Mouse (Mus musculus) forebrain, embryonic 14.5 days (tissue): ENCODE results near the gene Ptprn. TPM values are rescaled to one million over a fixed set of nuclear protein-coding genes. Genes with fewer than 3 reads are reported as not detected.

Experiments
- ATAC-seq: fragments of 200-750 bp; cut with Nextera tagmentation; 2 replicates; pipeline ENCODE4 v1.8.0; 2017; ENCODE audit warnings: mild to moderate bottlenecking, moderate library complexity
- DNase-seq: peaks from one replicate; pipeline ENCODE4 v3.0.0-alpha.2; 2015; ENCODE audit warnings: low spot score
- H3K27ac ChIP-seq: fragments of 300-500 bp; sonication (generic); 2 replicates; pipeline ENCODE4 v1.5.1; 2014; ENCODE audit warnings: low read depth, mild to moderate bottlenecking, control low read depth, low read length, moderate library complexity
- H3K27me3 ChIP-seq: fragments of 300-500 bp; sonication (generic); replicated peaks from 2 replicates; pipeline ENCODE4 v1.6.1; 2014; ENCODE audit warnings: low read length, control low read depth, mixed read lengths; ENCODE audit not compliant: control insufficient read depth, insufficient read depth
- H3K36me3 ChIP-seq: fragments of 300-500 bp; sonication (generic); 2 replicates; pipeline ENCODE4 v1.6.1; 2014; ENCODE audit warnings: low read length, control low read depth; ENCODE audit not compliant: control insufficient read depth, insufficient read depth
- H3K4me1 ChIP-seq: fragments of 300-500 bp; sonication (generic); 2 replicates; pipeline ENCODE4 v1.6.1; 2014; ENCODE audit warnings: antibody characterized with exemption, low read length, control low read depth; ENCODE audit not compliant: control insufficient read depth, insufficient read depth
- H3K4me2 ChIP-seq: fragments of 300-500 bp; sonication (generic); 2 replicates; pipeline ENCODE4 v1.6.1; 2014; ENCODE audit warnings: mild to moderate bottlenecking, control low read depth, low read length
- H3K4me3 ChIP-seq: fragments of 300-500 bp; sonication (generic); 2 replicates; pipeline ENCODE4 v1.5.1; 2014; ENCODE audit warnings: low read depth, low read length, control low read depth
- H3K9ac ChIP-seq: fragments of 300-500 bp; sonication (generic); 2 replicates; pipeline ENCODE4 v1.6.1; 2014; ENCODE audit warnings: mild to moderate bottlenecking, low read length, control low read depth, moderate library complexity
- H3K9me3 ChIP-seq: fragments of 300-500 bp; sonication (generic); replicated peaks from 2 replicates; pipeline ENCODE4 v1.6.1; 2016; ENCODE audit warnings: low read length, control low read depth, mixed read lengths; ENCODE audit not compliant: control insufficient read depth
- WGBS: fragments of 180-500 bp; shearing (Covaris S2); extraction: QIAGEN DNeasy Blood & Tissue Kit; methylation state at CpG from one replicate; pipeline ENCODE4 v1.1.7; 2014; 5-methylcytosine and 5-hydroxymethylcytosine counted together
- polyA plus RNA-seq: library from polyadenylated mRNA; unstranded; fragments of >200 nt; fragmentation: Nextera tagmentation; extraction: Ambion mirVana; gene quantifications from 2 replicates; pipeline ENCODE4 v1.2.1, GENCODE M21; 2014

Ptprn gene
- polyA plus RNA-seq, 1 experiment from 2014 or later: 5.1 TPM

DNA sequence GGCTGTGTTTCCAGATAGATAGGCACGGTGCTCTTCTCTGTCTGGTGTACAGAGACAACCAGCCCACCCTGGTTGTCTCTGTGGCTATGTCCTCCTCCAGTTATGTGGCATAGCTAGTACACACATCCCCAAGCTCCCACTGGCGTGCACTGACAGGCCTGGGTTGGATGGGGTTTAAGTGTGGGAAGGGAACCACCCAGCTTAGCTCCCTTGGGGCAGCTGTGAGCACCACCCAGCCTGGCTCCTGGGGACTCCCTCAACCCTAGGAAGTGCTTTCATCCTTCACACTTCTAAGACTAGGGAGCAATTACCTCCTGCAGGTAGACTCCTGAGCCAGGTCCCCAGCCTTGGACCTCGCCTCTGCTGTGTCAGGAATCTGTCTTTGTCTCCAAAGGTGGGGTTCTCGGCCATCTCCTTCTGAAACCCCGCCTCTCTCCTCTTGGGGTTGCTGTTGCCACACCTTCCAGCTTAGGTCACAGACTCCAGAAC, 32.6 kb downstream of the Ptprn start, which contains the start of gene A630095N17Rik:
TSS of gene A630095N17Rik (minus strand) at position 439 of the 489 bp plus-strand sequence.
- H3K27ac ChIP-seq: no peak within 1 kb of the TSS
- DNase-seq: no peak
- no peak within 1 kb of the TSS for H3K4me2 ChIP-seq
- no peaks in the 10 kb centered on the region for H3K4me1 ChIP-seq
- H3K4me3 ChIP-seq: no peak within 1 kb of the TSS
- no peaks in the 10 kb centered on the region for H3K9me3 ChIP-seq
- WGBS: 66% methylated on average over 5 of the region's 5 CpGs
- ATAC-seq: no peak
- H3K36me3 ChIP-seq: no peaks in the 10 kb centered on the region
- no peaks in the 10 kb centered on the region for H3K27me3 ChIP-seq
- H3K9ac ChIP-seq: no peak within 1 kb of the TSS

DNA sequence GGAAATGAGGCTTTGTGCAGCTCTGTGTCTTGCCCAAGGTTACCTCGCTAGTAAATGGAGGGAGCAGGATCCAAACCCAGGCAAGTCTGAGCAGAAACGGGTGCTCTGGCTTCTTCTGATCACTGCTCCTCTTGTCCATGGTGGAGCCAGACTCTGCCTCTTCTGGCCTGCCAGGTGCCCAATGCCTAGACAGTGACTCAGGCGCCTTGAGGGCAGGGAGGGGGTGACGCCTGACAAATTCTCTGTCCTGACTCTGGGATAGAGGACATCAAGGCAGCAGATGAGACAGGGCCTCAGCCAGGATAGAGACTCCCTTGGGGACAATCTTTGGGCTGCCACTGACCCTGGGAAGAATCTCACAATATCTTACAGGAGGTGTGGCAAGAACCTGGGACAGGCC, 33.1 kb downstream of the Ptprn start:
- no peak overlapping the region for H3K27ac ChIP-seq
- no peak overlapping the region for H3K9ac ChIP-seq
- WGBS: 77% methylated on average over 4 of the region's 4 CpGs
- H3K27me3 ChIP-seq: no peaks in the 10 kb centered on the region
- H3K4me2 ChIP-seq: no peak overlapping the region
- no peaks in the 10 kb centered on the region for H3K4me1 ChIP-seq
- no peak for DNase-seq
- no peaks in the 10 kb centered on the region for H3K9me3 ChIP-seq
- no peak for ATAC-seq
- no peaks in the 10 kb centered on the region for H3K36me3 ChIP-seq
- no peak overlapping the region for H3K4me3 ChIP-seq

DNA sequence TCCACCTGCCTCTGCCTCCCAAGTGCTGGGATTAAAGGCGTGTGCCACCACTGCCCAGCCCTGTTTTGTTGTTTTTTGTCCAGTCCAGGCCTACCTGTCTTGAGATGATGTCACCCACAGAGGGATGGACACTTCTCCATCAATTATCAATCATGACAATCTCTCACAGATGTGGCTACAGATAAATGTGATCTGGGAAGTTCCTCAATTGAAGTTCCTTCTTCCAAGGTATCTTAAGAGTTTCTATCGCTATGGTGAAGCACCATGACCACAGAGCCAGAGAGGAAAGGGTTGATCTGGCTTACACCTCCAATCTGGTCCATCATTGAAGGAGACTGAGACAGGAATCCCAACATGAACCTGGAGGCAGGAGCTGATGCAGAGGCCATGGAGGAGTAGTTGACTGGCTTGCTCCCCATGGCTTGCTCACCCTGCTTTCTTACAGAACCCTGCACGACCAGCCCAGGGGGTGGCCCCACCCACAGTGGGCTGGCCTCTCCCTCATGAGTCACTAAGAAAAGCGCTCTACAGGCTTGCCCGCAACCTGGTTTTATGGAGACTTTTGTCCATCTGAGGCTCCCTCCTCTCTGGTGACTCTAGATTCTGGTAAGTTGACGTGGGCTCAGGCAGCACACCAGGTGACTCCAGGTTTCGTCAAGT, 33.8 kb downstream of the Ptprn start:
- DNase-seq: no peak
- Histone ChIP-seq H3K4me1 (no peaks in the 10 kb centered on the region), H3K4me3 (no peak overlapping the region), H3K9me3 (no peaks in the 10 kb centered on the region), H3K9ac (no peak overlapping the region), H3K27ac (no peak overlapping the region), H3K36me3 (no peaks in the 10 kb centered on the region), H3K27me3 (no peaks in the 10 kb centered on the region), H3K4me2 (no peak overlapping the region)
- no peak for ATAC-seq
- 79% methylated on average over 7 of the region's 7 CpGs for WGBS

DNA sequence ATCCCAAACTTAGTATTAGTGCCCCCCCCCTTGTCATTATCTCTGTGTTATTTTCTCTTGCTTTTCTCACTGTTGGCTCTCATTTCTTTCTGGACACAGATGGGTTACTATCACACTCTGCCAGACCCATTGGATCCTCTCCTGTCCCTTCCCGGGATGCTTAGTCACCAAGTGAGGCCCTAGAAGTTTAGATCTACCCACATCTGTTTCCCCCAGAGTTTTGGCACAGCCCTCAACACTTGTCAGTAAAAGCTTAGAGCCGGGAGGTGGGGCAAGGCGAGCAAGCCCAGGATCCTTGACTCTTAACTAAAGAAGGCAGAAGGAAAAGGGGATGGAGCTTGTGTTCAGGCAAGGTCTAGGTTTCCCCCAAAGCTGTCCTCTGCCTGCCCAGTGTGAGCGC, 35.1 kb downstream of the Ptprn start:
- Histone ChIP-seq H3K9ac (no peak overlapping the region), H3K27ac (no peak overlapping the region), H3K4me3 (no peak overlapping the region), H3K4me1 (no peaks in the 10 kb centered on the region), H3K27me3 (no peaks in the 10 kb centered on the region), H3K9me3 (no peaks in the 10 kb centered on the region), H3K4me2 (no peak overlapping the region), H3K36me3 (no peaks in the 10 kb centered on the region)
- DNase-seq (no peak), ATAC-seq (no peak)
- 69% methylated on average over 4 of the region's 4 CpGs for WGBS

DNA sequence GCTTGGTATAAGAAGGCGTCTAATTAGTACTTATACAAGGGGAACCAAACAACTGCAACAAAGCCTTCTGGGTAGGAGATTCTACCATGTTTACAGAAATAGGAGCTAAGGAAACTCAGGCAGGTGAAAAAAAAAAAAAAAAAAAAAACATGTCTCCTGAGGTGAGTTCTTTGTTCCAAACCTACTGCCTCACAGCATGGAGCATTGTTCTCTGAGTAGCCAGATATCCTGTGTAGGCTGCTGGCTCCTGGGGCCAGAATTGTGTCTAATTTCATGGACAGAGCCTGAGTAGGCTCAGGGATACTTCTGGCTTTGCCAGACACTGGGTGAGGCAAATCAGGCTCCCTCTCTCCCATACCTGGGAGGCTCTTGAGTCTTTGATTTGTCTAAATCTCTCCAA, 36.6 kb downstream of the Ptprn start:
- ATAC-seq (no peak), DNase-seq (no peak)
- Histone ChIP-seq H3K4me1 (no peaks in the 10 kb centered on the region), H3K36me3 (no peaks in the 10 kb centered on the region), H3K9me3 (no peaks in the 10 kb centered on the region), H3K9ac (no peak overlapping the region), H3K27me3 (no peaks in the 10 kb centered on the region), H3K27ac (no peak overlapping the region), H3K4me2 (no peak overlapping the region), H3K4me3 (no peak overlapping the region)
- 78% methylated on average over 1 of the region's 1 CpGs for WGBS

DNA sequence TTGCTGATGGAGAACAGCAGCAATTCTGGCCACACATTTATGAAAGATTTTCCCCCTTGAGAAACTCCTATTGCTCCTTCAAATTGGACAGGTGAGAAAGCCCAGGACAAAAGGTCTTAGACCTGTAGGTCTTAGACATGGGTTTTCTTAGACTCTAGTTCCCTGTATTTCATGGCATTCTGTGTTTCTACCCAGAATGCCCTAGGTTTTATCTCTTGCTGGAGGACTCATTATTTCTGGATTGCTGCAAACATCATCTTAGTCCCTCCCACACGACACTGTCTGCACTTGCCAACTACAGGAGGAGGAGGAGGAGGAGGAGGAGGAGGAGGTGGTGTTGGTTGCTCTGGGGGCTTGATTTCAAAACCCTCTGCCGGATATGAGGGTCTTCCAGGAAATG, 38.2 kb downstream of the Ptprn start:
- 57% methylated on average over 2 of the region's 2 CpGs for WGBS
- 0 out of 2 replicates have a peak, but pooled peaks cover 3% of the 10 kb centered on the region for H3K27me3 ChIP-seq
- no peak overlapping the region for H3K4me2 ChIP-seq
- no peaks in the 10 kb centered on the region for H3K4me1 ChIP-seq
- no peak for ATAC-seq
- no peak overlapping the region for H3K9ac ChIP-seq
- no peaks in the 10 kb centered on the region for H3K9me3 ChIP-seq
- H3K4me3 ChIP-seq: no peak overlapping the region
- no peak overlapping the region for H3K27ac ChIP-seq
- no peaks in the 10 kb centered on the region for H3K36me3 ChIP-seq
- no peak for DNase-seq

DNA sequence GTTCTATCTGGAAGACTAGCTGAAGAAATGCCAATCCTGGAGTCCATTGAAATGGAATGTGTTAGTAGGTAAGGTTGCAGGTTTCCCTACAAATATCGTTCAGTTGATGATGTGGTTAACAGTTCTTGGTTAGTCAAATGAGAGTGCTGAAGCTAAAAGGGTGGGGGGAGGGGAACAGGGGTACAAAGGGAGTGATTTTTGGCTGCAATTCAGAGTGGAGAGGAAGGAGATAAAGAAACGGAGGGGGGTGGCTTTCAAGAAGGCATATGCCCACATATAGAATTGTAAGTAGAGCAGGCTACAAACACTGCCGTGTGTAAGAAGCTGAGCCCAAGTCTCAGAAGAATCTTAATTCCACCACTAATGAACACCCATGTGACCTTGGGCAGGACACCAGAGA, 38.8 kb downstream of the Ptprn start:
- 49% methylated on average over 3 of the region's 3 CpGs for WGBS
- H3K9ac ChIP-seq: no peak overlapping the region
- no peak for DNase-seq
- no peaks in the 10 kb centered on the region for H3K36me3 ChIP-seq
- peaks cover 9% of the 10 kb centered on the region for H3K27me3 ChIP-seq
- no peak overlapping the region for H3K4me2 ChIP-seq
- H3K27ac ChIP-seq: no peak overlapping the region
- H3K4me3 ChIP-seq: no peak overlapping the region
- no peak for ATAC-seq
- H3K9me3 ChIP-seq: no peaks in the 10 kb centered on the region
- no peaks in the 10 kb centered on the region for H3K4me1 ChIP-seq

DNA sequence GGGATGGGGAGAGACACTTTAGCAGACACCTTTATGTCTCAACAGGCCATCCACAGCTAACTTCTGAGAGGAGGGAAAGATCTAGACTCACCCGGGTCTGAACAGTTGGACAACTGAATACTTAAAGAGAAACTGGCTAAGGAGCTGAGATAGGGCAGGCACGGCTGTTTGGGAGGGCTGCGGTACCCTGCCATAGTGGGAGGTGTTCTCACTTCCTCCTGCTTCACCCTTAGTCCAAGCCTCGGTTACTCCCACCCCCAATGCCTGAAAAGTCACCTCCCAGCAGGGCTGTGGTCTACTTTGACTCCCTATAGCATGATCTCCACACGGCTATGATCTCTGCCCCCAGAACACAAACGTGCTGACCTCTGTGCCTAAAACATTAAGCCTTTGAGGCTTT, 40.8 kb downstream of the Ptprn start:
- H3K27me3 ChIP-seq: peaks cover 23% of the 10 kb centered on the region
- WGBS: 74% methylated on average over 6 of the region's 6 CpGs
- no peak overlapping the region for H3K9ac ChIP-seq
- no peak for ATAC-seq
- DNase-seq: no peak
- H3K4me2 ChIP-seq: no peak overlapping the region
- H3K4me3 ChIP-seq: no peak overlapping the region
- peaks cover 6% of the 10 kb centered on the region for H3K4me1 ChIP-seq
- H3K9me3 ChIP-seq: no peaks in the 10 kb centered on the region
- no peak overlapping the region for H3K27ac ChIP-seq
- no peaks in the 10 kb centered on the region for H3K36me3 ChIP-seq

DNA sequence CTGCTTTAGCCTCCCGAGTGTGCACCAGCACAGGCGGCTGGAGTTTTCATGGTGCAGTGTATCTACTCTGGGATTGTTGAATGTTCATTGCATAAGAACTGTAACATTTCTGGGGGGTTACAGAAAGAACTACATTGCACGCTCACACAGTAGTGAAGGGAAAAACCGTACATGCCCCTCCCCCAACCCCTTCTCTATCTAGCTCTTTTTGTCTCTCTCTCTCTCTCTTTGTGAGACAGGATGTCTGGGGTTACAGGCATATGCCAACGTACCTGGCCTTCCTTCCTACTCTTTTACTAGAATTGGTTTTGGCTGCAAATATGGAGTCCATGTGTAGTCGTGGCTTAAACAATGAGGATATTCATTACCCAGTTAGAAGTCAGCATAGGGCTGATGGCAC, 41.4 kb downstream of the Ptprn start:
- no peak for ATAC-seq
- no peak overlapping the region for H3K9ac ChIP-seq
- H3K27ac ChIP-seq: no peak overlapping the region
- DNase-seq: no peak
- peaks cover 11% of the 10 kb centered on the region for H3K4me1 ChIP-seq
- H3K4me2 ChIP-seq: no peak overlapping the region
- H3K9me3 ChIP-seq: no peaks in the 10 kb centered on the region
- H3K4me3 ChIP-seq: no peak overlapping the region
- no peaks in the 10 kb centered on the region for H3K36me3 ChIP-seq
- H3K27me3 ChIP-seq: peaks cover 28% of the 10 kb centered on the region
- 80% methylated on average over 6 of the region's 6 CpGs for WGBS
